Mouse (Mus musculus) urinary bladder, adult 18-20 months (tissue): ENCODE data around the gene D630003M21Rik.

Experiments used
- DNase-seq, 2 experiments: peaks; one replicate each; pipeline ENCODE4 v3.0.0; 2022; ENCODE audit warnings: low spot score in 2 of 2, mixed read lengths in 2 of 2

Gene D630003M21Rik

DNA sequence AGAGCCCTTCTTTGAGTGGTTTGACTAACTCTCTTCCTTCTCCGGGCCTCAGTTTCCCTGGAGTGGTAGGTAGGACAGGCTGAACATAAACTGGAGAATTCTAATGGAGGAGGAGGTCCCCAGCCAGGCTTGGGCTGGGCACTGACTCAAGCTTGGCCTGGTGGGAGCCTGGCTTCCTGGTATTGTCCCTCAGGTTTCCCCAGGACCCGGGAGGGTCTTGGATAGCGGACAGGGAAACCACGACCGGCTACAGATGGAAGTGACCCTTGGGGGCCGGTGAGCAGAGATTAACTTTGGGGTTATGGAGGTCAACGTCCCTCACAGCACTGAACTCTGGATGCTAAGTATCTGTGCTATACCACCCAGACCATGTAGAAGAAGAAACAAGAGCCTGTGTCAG is 87.8 kb downstream of the D630003M21Rik start:
- no peak for DNase-seq

DNA sequence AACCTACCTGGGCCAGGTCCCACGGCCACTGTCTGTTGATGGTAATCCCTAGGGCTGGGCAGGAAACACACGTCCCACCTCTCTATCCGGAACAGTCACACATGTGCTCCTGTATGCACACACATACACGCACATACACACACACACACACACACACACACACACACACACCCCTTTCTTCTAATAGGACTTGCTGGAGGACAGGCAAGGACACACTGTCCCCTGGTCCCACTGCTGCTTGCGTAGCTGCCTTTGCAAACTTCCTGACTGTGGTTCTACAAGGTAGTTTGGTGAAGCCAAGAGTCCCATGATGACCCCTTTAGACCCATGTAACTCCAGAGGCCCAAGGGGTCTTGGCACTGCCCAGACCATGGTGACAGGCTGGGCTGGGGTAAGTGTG is 88.4 kb downstream of the D630003M21Rik start:
- DNase-seq = no peak

DNA sequence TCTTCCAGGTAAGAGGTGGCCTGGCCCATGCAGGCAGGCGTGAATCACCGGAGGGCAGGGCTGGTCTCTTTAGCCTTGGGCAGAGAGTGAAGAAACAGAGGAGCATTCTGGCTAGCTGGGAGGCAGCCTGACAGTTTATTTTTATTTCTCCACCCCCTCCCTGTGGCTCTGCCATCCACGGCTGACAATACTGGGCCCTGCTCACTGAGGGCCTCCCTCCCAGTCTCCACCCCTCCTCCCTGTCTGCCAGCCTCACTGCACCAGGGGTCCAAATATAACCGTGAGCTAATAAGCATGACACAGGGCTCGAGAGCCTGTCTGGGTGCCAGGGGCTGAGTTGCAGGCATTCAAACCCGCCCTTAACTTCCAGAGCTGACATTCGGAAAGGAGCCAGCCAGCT is 89.4 kb downstream of the D630003M21Rik start:
- peak in 1 of 2 experiments; percentile 59 for DNase-seq

DNA sequence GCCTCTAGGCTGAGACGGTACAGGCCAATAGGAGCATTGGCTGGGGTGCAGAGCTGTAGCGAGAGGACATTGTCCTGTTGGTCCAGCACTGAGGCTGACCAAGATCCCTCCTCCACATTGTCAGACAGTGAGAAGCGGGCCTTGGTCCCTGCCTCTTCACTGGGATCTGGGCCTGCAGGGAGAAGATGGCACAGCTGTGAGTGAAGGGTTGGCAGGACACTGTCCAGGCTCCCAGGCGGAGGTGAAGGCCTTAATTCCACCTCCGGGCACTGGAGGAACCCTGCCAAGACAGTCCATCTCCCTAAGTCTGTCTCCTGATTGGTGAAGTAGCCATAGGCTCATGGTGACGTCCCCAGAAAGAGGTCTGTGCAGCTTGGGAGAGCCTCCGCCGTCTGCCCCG is 90.2 kb downstream of the D630003M21Rik start:
- DNase-seq = no peak

DNA sequence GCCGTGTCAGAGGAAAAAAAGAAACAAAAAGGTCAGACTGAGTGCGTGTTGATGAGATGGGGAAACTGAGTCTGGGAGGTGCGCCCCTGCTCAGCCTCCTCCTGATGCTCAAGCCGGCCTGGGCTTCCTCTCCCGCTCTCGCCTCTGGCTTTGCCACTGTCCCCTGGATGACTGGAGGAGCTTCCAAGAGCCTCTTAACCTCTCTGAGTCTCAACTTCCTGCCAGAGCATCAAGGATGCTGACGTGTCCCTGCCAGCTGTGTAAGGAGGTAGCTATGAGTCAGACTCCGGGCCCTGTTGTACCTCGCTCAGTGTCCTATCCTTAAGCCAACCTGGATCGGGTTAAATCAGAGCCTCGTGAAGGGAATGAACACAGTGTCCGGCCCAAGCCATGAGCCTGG is 91.3 kb downstream of the D630003M21Rik start:
- DNase-seq = no peak

DNA sequence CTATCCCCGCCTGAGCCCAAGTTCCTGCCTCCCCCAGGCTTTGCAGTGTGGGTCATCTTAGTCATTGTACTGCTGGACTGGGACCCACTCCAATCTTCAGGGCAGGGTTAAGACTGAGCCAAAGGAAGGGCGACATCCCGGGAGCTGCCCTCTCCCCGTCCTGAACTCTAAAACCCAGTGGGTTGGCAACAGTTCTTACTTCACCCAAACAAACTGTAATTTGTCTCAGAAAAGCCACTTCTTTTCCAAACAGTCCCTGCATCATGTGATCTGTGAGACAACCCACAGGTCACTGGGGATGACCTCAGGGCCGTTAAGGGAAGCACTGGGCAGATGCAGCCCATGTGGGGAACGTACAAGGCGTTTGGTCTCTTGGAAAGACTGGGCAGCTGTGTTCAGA is 92.8 kb downstream of the D630003M21Rik start:
- DNase-seq = no peak

DNA sequence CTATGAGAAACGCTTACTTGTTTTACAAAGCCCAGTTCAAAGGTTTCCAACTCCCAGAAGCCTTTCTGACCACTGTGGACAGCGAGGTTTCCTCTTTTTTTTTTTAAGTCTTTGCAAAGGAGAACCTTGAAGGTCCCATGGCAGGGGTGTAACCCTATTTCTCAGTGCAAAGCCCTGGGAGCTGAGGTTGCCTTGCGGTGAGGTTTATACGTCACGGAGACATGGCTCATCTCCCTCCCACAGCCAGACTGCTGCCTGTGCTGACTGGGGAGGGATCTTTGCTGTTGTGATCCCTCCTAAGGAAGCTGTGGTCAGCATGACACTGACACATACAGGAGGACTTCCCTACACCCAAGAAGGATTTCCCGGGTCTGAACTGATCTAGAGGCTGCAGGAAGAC is 96.0 kb downstream of the D630003M21Rik start:
- no peak for DNase-seq
